8 mouse cellular contexts compared by ENCODE assay signal in genomic region chr2:27476303-27477192, GRCm38 (mm10). TPM values are rescaled to one million over a fixed set of nuclear protein-coding genes. Genes with fewer than 3 reads are reported as not detected.
A peak's percentile ranks its signal among the peaks of the same experiment; 100 is the strongest.
DNase-seq lines count a peak whose midpoint lies in the region; ATAC-seq and TF ChIP-seq lines count a peak whose summit lies in the region.

No protein-coding gene starts in this region.

- no peaks in the 10 kb centered on the region; the same call in 1 of the 2 replicates for H3K27me3 ChIP-seq in heart, adult 2 months (ENCODE audit: control insufficient read depth, insufficient read depth, low read length)
- H3K27me3 ChIP-seq in midbrain, embryonic 16.5 days (ENCODE audit: control insufficient read depth, insufficient read depth, low read depth, low read length) = no peaks in the 10 kb centered on the region

- TF ChIP-seq POLR2A in brain, embryonic 14.5 days (IDR thresholded peaks at IDR 0.05; ENCODE audit: borderline replicate concordance, extremely low read depth, insufficient read depth, insufficient read length, poor library complexity, severe bottlenecking) = no peak
- TF ChIP-seq POLR2A in heart, adult 2 months (IDR thresholded peaks at IDR 0.05; ENCODE audit: insufficient read depth, low read depth, low read length) = no peak

- H3K4me2 ChIP-seq in midbrain, embryonic 16.5 days (ENCODE audit: low read length) = peak overlapping the region; percentile 99

- DNase-seq in gastrocnemius, adult 18-20 months (ENCODE audit: low spot score) = peak; percentile 43
- DNase-seq in gastrocnemius, postnatal 25 days = no peak
- DNase-seq in brain, embryonic 14.5 days (ENCODE audit: low read depth) = peak; percentile 76
- no peak for DNase-seq in heart, adult 2 months
- peak; percentile 55 for DNase-seq in kidney, postnatal 10 days
- no peak for DNase-seq in urinary bladder, postnatal 36 days (ENCODE audit: low spot score in 2 of 2)
- no peak for DNase-seq in thymus, postnatal 36 days

- no peak for TF ChIP-seq EP300 in heart, adult 2 months (IDR thresholded peaks at IDR 0.05; ENCODE audit: insufficient read depth, low read depth, low read length)

- peaks cover 10% of the 10 kb centered on the region for H3K79me2 ChIP-seq in heart, adult 2 months (replicated peaks; ENCODE audit: control insufficient read depth, insufficient read depth, low read length)

- no peaks in the 10 kb centered on the region for H3K9me3 ChIP-seq in midbrain, embryonic 16.5 days (replicated peaks; ENCODE audit: control insufficient read depth, low read length, poor library complexity, severe bottlenecking)

- peak overlapping the region; percentile 86 for H3K9ac ChIP-seq in heart, adult 2 months (ENCODE audit: low read depth, low read length)
- H3K9ac ChIP-seq in midbrain, embryonic 16.5 days (ENCODE audit: low read depth, low read length) = peak overlapping the region; percentile 95

- 21% methylated on average over 11 of the region's 11 CpGs for WGBS in heart, adult 2 months
- WGBS in midbrain, embryonic 16.5 days = 28% methylated on average over 11 of the region's 11 CpGs

- H3K4me1 ChIP-seq in heart, adult 2 months (ENCODE audit: control insufficient read depth, insufficient read depth, low read length) = peaks cover 16% of the 10 kb centered on the region
- H3K4me1 ChIP-seq in midbrain, embryonic 16.5 days (ENCODE audit: control insufficient read depth, insufficient read depth, low read length) = peaks cover 33% of the 10 kb centered on the region

- intact Hi-C loops in heart, adult 2 months (cut with DNase I) = no loop called here

- no peak for TF ChIP-seq CTCF in brain, embryonic 14.5 days (IDR thresholded peaks at IDR 0.05; ENCODE audit: borderline replicate concordance, extremely low read depth, insufficient read depth, insufficient read length)
- no peak for TF ChIP-seq CTCF in heart, adult 2 months (IDR thresholded peaks at IDR 0.05)

- ATAC-seq in midbrain, embryonic 16.5 days = no peak

- H3K36me3 ChIP-seq in heart, adult 2 months (ENCODE audit: control insufficient read depth, insufficient read depth, low read length) = no peaks in the 10 kb centered on the region; the same call in 1 of the 2 replicates
- no peaks in the 10 kb centered on the region for H3K36me3 ChIP-seq in midbrain, embryonic 16.5 days (ENCODE audit: control insufficient read depth, insufficient read depth, low read length)

- H3K4me3 ChIP-seq in heart, adult 2 months = peak overlapping the region; percentile 99
- peak overlapping the region; percentile 99 for H3K4me3 ChIP-seq in midbrain, embryonic 16.5 days (ENCODE audit: low read depth, low read length)

- peak overlapping the region; percentile 99 for H3K27ac ChIP-seq in heart, adult 2 months
- H3K27ac ChIP-seq in midbrain, embryonic 16.5 days (ENCODE audit: low read length) = peak overlapping the region; percentile 90

RNA-seq across cellular contexts. Expression of gene Brd3, which starts 30.9 kb away (rescaled TPM):
- 10 to 100 TPM; 21.8 to 23.0 TPM for total RNA-seq in gastrocnemius, adult 18-20 months (2021)
- 10 to 100 TPM; 20.5 to 25.1 TPM for total RNA-seq in gastrocnemius, postnatal 25 days (2021)
- 61.9 and 85.0 TPM in 2 replicates for polyA plus RNA-seq in brain, embryonic 14.5 days (2012; rRNA removed)
- 10 to 100 TPM; 27.0 to 28.7 TPM for total RNA-seq in heart, adult 2 months (2021)
- polyA plus RNA-seq in heart, adult 2 months (2012; rRNA removed) = 12.5 and 13.1 TPM in 2 replicates
- polyA plus RNA-seq in midbrain, embryonic 16.5 days (2015; fragmentation: Nextera tagmentation; extraction: Ambion mirVana) = 141 and 142 TPM in 2 replicates

RNA-seq across cellular contexts. Expression of gene Brd3os, which starts 34.4 kb away (rescaled TPM):
- total RNA-seq in gastrocnemius, adult 18-20 months (2021) = 1 to 10 TPM in 1 of 2 experiments, under 1 TPM in 1; 0.57 to 1.8 TPM
- 1 to 10 TPM in 1 of 2 experiments, under 1 TPM in 1; 0.74 to 1.3 TPM for total RNA-seq in gastrocnemius, postnatal 25 days (2021)
- 31.5 and 33.8 TPM in 2 replicates for polyA plus RNA-seq in brain, embryonic 14.5 days (2012; rRNA removed)
- total RNA-seq in heart, adult 2 months (2021) = under 1 TPM; 0.65 to 0.98 TPM
- 3.9 TPM in 2 replicates for polyA plus RNA-seq in heart, adult 2 months (2012; rRNA removed)
- 42.0 and 43.0 TPM in 2 replicates for polyA plus RNA-seq in midbrain, embryonic 16.5 days (2015; fragmentation: Nextera tagmentation; extraction: Ambion mirVana)

RNA-seq across cellular contexts. Expression of gene Wdr5, which starts 38.4 kb away (rescaled TPM):
- 10 to 100 TPM; 16.8 to 18.1 TPM for total RNA-seq in gastrocnemius, adult 18-20 months (2021)
- 10 to 100 TPM; 15.4 to 18.3 TPM for total RNA-seq in gastrocnemius, postnatal 25 days (2021)
- 51.3 and 62.9 TPM in 2 replicates for polyA plus RNA-seq in brain, embryonic 14.5 days (2012; rRNA removed)
- 10 to 100 TPM; 24.0 to 24.8 TPM for total RNA-seq in heart, adult 2 months (2021)
- polyA plus RNA-seq in heart, adult 2 months (2012; rRNA removed) = 18.6 and 27.4 TPM in 2 replicates
- 42.6 and 44.4 TPM in 2 replicates for polyA plus RNA-seq in midbrain, embryonic 16.5 days (2015; fragmentation: Nextera tagmentation; extraction: Ambion mirVana)

RNA-seq across cellular contexts. Expression of gene Vav2, which starts 49.7 kb away (rescaled TPM):
- 1 to 10 TPM; 1.9 to 3.1 TPM for total RNA-seq in gastrocnemius, adult 18-20 months (2021)
- 1 to 10 TPM; 2.4 to 4.4 TPM for total RNA-seq in gastrocnemius, postnatal 25 days (2021)
- polyA plus RNA-seq in brain, embryonic 14.5 days (2012; rRNA removed) = 52.9 and 55.0 TPM in 2 replicates
- total RNA-seq in heart, adult 2 months (2021) = 10 to 100 TPM; 11.3 to 12.5 TPM
- 11.9 and 16.9 TPM in 2 replicates for polyA plus RNA-seq in heart, adult 2 months (2012; rRNA removed)
- polyA plus RNA-seq in midbrain, embryonic 16.5 days (2015; fragmentation: Nextera tagmentation; extraction: Ambion mirVana) = 9.2 and 12.6 TPM in 2 replicates

Comparison
In these comparisons a context has a peak if more than half of its experiments do, and no peak if none do; other contexts are left out.
1. DNase-seq: peak in gastrocnemius, adult 18-20 months (single experiment), brain, embryonic 14.5 days (single experiment) and kidney, postnatal 10 days (single experiment); none in gastrocnemius, postnatal 25 days (single experiment), heart, adult 2 months (0 of 2), urinary bladder, postnatal 36 days (0 of 2) and thymus, postnatal 36 days (0 of 2).